Mouse (Mus musculus) central nervous system, embryonic 14 days (tissue): ENCODE measurements around the gene Nanog. TPM values are rescaled to one million over a fixed set of nuclear protein-coding genes. Genes with fewer than 3 reads are reported as not detected.

ENCODE experiments used
- polyA plus RNA-seq: library from polyadenylated mRNA; depleted of rRNA; stranded (reverse); fragments of >200 nt; gene quantifications from 2 replicates; pipeline ENCODE4 v1.2.3, GENCODE M21; 2012; rRNA removed

Gene Nanog
- polyA plus RNA-seq = 0.26 and 0.27 TPM in 2 replicates

DNA sequence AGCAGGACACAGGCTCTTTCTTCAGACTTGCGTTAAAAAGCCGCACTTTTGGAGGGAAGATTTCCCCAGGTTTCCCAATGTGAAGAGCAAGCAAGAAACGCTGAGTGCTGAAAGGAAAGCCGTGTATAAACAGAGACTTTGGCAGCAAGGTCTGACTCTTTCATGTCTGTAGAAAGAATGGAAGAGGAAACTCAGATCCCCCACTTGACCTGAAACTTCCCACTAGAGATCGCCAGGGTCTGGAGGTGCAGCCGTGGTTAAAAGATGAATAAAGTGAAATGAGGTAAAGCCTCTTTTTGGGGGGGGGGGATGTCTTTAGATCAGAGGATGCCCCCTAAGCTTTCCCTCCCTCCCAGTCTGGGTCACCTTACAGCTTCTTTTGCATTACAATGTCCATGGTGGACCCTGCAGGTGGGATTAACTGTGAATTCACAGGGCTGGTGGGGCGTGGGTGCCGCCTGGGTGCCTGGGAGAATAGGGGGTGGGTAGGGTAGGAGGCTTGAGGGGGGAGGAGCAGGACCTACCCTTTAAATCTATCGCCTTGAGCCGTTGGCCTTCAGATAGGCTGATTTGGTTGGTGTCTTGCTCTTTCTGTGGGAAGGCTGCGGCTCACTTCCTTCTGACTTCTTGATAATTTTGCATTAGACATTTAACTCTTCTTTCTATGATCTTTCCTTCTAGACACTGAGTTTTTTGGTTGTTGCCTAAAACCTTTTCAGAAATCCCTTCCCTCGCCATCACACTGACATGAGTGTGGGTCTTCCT is at the start of gene Nanog:
Nanog (plus strand) TSS at position 454 of the 765 bp plus-strand sequence.

Other genes with a start within 250 kb of the Nanog start
- gene Rimklb, start 208.7 kb upstream of the Nanog start, polyA plus RNA-seq = 161 and 214 TPM in 2 replicates
- 2.2 and 9.8 TPM in 2 replicates for gene Mfap5, start 201.6 kb upstream of the Nanog start, polyA plus RNA-seq
- 0.33 and 0.45 TPM in 2 replicates for gene Aicda, start 153.7 kb upstream of the Nanog start, polyA plus RNA-seq
- 5.1 and 5.6 TPM in 2 replicates for gene Apobec1, start 105.0 kb upstream of the Nanog start, polyA plus RNA-seq
- gene Gdf3, start 97.4 kb upstream of the Nanog start, polyA plus RNA-seq = 0.04 TPM in 1 of 2 replicates, not detected in the other
- not detected in 2 replicates for gene Dppa3, start 81.1 kb upstream of the Nanog start, polyA plus RNA-seq
- gene Slc2a3, start 94.2 kb downstream of the Nanog start, polyA plus RNA-seq = 21.9 and 24.5 TPM in 2 replicates
- 7.8 and 10.6 TPM in 2 replicates for gene Foxj2, start 112.4 kb downstream of the Nanog start, polyA plus RNA-seq
- 1.7 and 2.1 TPM in 2 replicates for gene C3ar1, start 148.7 kb downstream of the Nanog start, polyA plus RNA-seq
- gene Necap1, start 167.0 kb downstream of the Nanog start, polyA plus RNA-seq = 71.5 and 76.7 TPM in 2 replicates
- 1.1 and 1.2 TPM in 2 replicates for gene Clec4a1, start 214.4 kb downstream of the Nanog start, polyA plus RNA-seq
- 0.39 and 0.64 TPM in 2 replicates for gene Clec4a3, start 245.0 kb downstream of the Nanog start, polyA plus RNA-seq